Mouse (Mus musculus) liver, embryonic 13.5 days (tissue): ENCODE data around the gene Traf3ip2. TPM values are rescaled to one million over a fixed set of nuclear protein-coding genes. Genes with fewer than 3 reads are reported as not detected.

ENCODE experiments used
- ATAC-seq: fragments of 200-750 bp; cut with Nextera tagmentation; 2 replicates; pipeline ENCODE4 v1.8.0; 2017; ENCODE audit warnings: low read depth, mild to moderate bottlenecking, moderate number of reproducible peaks, moderate library complexity
- DNase-seq: peaks from one replicate; pipeline ENCODE4 v3.0.0; 2022
- H3K27ac ChIP-seq: fragments of 300-500 bp; sonication (generic); 2 replicates; pipeline ENCODE4 v1.5.1; 2015; ENCODE audit warnings: moderate library complexity, mild to moderate bottlenecking, inconsistent platforms
- H3K27me3 ChIP-seq: fragments of 300-500 bp; sonication (generic); 2 replicates; pipeline ENCODE4 v1.6.1; 2015; ENCODE audit warnings: mild to moderate bottlenecking, inconsistent platforms
- H3K36me3 ChIP-seq: fragments of 300-500 bp; sonication (generic); 2 replicates; pipeline ENCODE4 v1.6.1; 2015; ENCODE audit warnings: mild to moderate bottlenecking, inconsistent platforms
- H3K4me1 ChIP-seq: fragments of 300-500 bp; sonication (generic); replicated peaks from 2 replicates; pipeline ENCODE4 v1.6.1; 2015; ENCODE audit warnings: inconsistent platforms
- H3K4me2 ChIP-seq: fragments of 300-500 bp; sonication (generic); 2 replicates; pipeline ENCODE4 v1.6.1; 2015; ENCODE audit warnings: inconsistent platforms, mild to moderate bottlenecking, moderate library complexity
- H3K4me3 ChIP-seq: fragments of 300-500 bp; sonication (generic); replicated peaks from 2 replicates; pipeline ENCODE4 v1.5.1; 2015; ENCODE audit warnings: mild to moderate bottlenecking, inconsistent platforms
- H3K9ac ChIP-seq: fragments of 300-500 bp; sonication (generic); 2 replicates; pipeline ENCODE4 v1.6.1; 2015; ENCODE audit warnings: mild to moderate bottlenecking, inconsistent platforms
- H3K9me3 ChIP-seq: fragments of 300-500 bp; sonication (generic); replicated peaks from 2 replicates; pipeline ENCODE4 v1.6.1; 2016; ENCODE audit warnings: inconsistent platforms
- WGBS: fragments of 180-500 bp; shearing (Covaris S2); methylation state at CpG from one replicate; pipeline ENCODE4 v1.1.7; 2015; ENCODE audit not compliant: insufficient replicate concordance; 5-methylcytosine and 5-hydroxymethylcytosine counted together
- polyA plus RNA-seq: library from polyadenylated mRNA; unstranded; fragments of >200 nt; fragmentation: Nextera tagmentation; extraction: Ambion mirVana; gene quantifications from 2 replicates; pipeline ENCODE4 v1.2.1, GENCODE M21; 2015

Gene Traf3ip2
- polyA plus RNA-seq: 1.9 and 2.2 TPM in 2 replicates

- Histone ChIP-seq H3K4me1 (peaks cover 13% of the 10 kb centered on the region), H3K27ac (peak within 1 kb of the TSS; percentile 61), H3K27me3 (no peaks in the 10 kb centered on the region), H3K36me3 (no peaks in the 10 kb centered on the region), H3K9me3 (no peaks in the 10 kb centered on the region), H3K9ac (peak within 1 kb of the TSS; percentile 36; the same call in 1 of the 2 replicates), H3K4me2 (peak within 1 kb of the TSS; percentile 62), H3K4me3 (peak within 1 kb of the TSS; percentile 44)
- ATAC-seq (no peak), DNase-seq (no peak)
- 25% methylated on average over 4 of the region's 4 CpGs for WGBS
Observed at GRCm38 (mm10) chr10:39612633-39612988, at the start of gene Traf3ip2. Traf3ip2 (plus strand) TSS chr10:39612934.

GRCm38 (mm10) chr10:39563552-39564223 lies 49.0 kb upstream of the Traf3ip2 start:
- H3K9ac ChIP-seq: no peak overlapping the region
- H3K4me2 ChIP-seq: no peak overlapping the region
- no peak overlapping the region for H3K4me3 ChIP-seq
- no peaks in the 10 kb centered on the region for H3K36me3 ChIP-seq
- no peaks in the 10 kb centered on the region for H3K27me3 ChIP-seq
- no peak for ATAC-seq
- H3K9me3 ChIP-seq: no peaks in the 10 kb centered on the region
- 78% methylated on average over 24 of the region's 24 CpGs for WGBS
- H3K27ac ChIP-seq: no peak overlapping the region
- DNase-seq: no peak
- H3K4me1 ChIP-seq: peaks cover 3% of the 10 kb centered on the region

- Histone ChIP-seq H3K9me3 (no peaks in the 10 kb centered on the region), H3K27me3 (no peaks in the 10 kb centered on the region), H3K4me1 (0 out of 2 replicates have a peak, but pooled peaks cover 3% of the 10 kb centered on the region), H3K27ac (no peak overlapping the region), H3K4me2 (no peak overlapping the region), H3K4me3 (no peak overlapping the region), H3K9ac (no peak overlapping the region), H3K36me3 (no peaks in the 10 kb centered on the region)
- 78% methylated on average over 12 of the region's 12 CpGs for WGBS
- ATAC-seq (no peak), DNase-seq (no peak)
Observed at GRCm38 (mm10) chr10:39566901-39567300, 45.8 kb upstream of the Traf3ip2 start.

- ATAC-seq (no peak), DNase-seq (no peak)
- H3K4me2 ChIP-seq: no peak overlapping the region
- H3K4me3 ChIP-seq: no peak overlapping the region
- H3K9ac ChIP-seq: no peak overlapping the region
- H3K27me3 ChIP-seq: no peaks in the 10 kb centered on the region
- WGBS: 61% methylated on average over 4 of the region's 4 CpGs
- no peaks in the 10 kb centered on the region for H3K36me3 ChIP-seq
- no peaks in the 10 kb centered on the region for H3K9me3 ChIP-seq
- H3K4me1 ChIP-seq: peaks cover 7% of the 10 kb centered on the region; the same call in 1 of the 2 replicates
- no peak overlapping the region for H3K27ac ChIP-seq
Observed at GRCm38 (mm10) chr10:39568991-39569390, 43.7 kb upstream of the Traf3ip2 start.

GRCm38 (mm10) chr10:39571011-39571410 lies 41.7 kb upstream of the Traf3ip2 start:
- Histone ChIP-seq H3K4me2 (no peak overlapping the region), H3K27ac (no peak overlapping the region), H3K9me3 (no peaks in the 10 kb centered on the region), H3K4me1 (peaks cover 7% of the 10 kb centered on the region; the same call in 1 of the 2 replicates), H3K27me3 (no peaks in the 10 kb centered on the region), H3K9ac (no peak overlapping the region), H3K4me3 (no peak overlapping the region), H3K36me3 (no peaks in the 10 kb centered on the region)
- DNase-seq (no peak), ATAC-seq (no peak)
- WGBS: 38% methylated on average over 7 of the region's 7 CpGs

GRCm38 (mm10) chr10:39572050-39572671 lies 40.6 kb upstream of the Traf3ip2 start:
- Histone ChIP-seq H3K27ac (no peak overlapping the region), H3K9ac (no peak overlapping the region), H3K27me3 (no peaks in the 10 kb centered on the region), H3K4me3 (no peak overlapping the region), H3K4me2 (no peak overlapping the region), H3K9me3 (no peaks in the 10 kb centered on the region), H3K36me3 (no peaks in the 10 kb centered on the region), H3K4me1 (peaks cover 7% of the 10 kb centered on the region; the same call in 1 of the 2 replicates)
- ATAC-seq (no peak), DNase-seq (no peak)
- WGBS: 50% methylated on average over 9 of the region's 9 CpGs

- Histone ChIP-seq H3K4me1 (peaks cover 7% of the 10 kb centered on the region; the same call in 1 of the 2 replicates), H3K36me3 (no peaks in the 10 kb centered on the region), H3K4me2 (no peak overlapping the region), H3K27me3 (no peaks in the 10 kb centered on the region), H3K4me3 (no peak overlapping the region), H3K9me3 (no peaks in the 10 kb centered on the region), H3K9ac (no peak overlapping the region), H3K27ac (no peak overlapping the region)
- DNase-seq (no peak), ATAC-seq (no peak)
- WGBS: 38% methylated on average over 6 of the region's 6 CpGs
Observed at GRCm38 (mm10) chr10:39572672-39573051, 40.1 kb upstream of the Traf3ip2 start.

GRCm38 (mm10) chr10:39576466-39576865 lies 36.3 kb upstream of the Traf3ip2 start:
- no peak for ATAC-seq
- no peak overlapping the region for H3K27ac ChIP-seq
- no peak overlapping the region for H3K4me2 ChIP-seq

GRCm38 (mm10) chr10:39580477-39580876 lies 32.3 kb upstream of the Traf3ip2 start:
- 70% methylated on average over 8 of the region's 8 CpGs for WGBS
- Histone ChIP-seq H3K9ac (no peak overlapping the region), H3K27me3 (no peaks in the 10 kb centered on the region), H3K4me2 (no peak overlapping the region), H3K9me3 (no peaks in the 10 kb centered on the region), H3K4me3 (no peak overlapping the region), H3K27ac (no peak overlapping the region), H3K36me3 (no peaks in the 10 kb centered on the region), H3K4me1 (no peaks in the 10 kb centered on the region)
- ATAC-seq: no peak
- no peak for DNase-seq

More at GRCm38 (mm10) chr10:39576466-39576865, 36.3 kb upstream of the Traf3ip2 start:
- Histone ChIP-seq H3K36me3 (no peaks in the 10 kb centered on the region), H3K4me3 (no peak overlapping the region), H3K27me3 (no peaks in the 10 kb centered on the region), H3K9ac (no peak overlapping the region), H3K4me1 (peaks cover 5% of the 10 kb centered on the region; the same call in 1 of the 2 replicates), H3K9me3 (no peaks in the 10 kb centered on the region)
- DNase-seq: no peak
- WGBS: 78% methylated on average over 6 of the region's 6 CpGs

- Histone ChIP-seq H3K9ac (no peak overlapping the region), H3K9me3 (no peaks in the 10 kb centered on the region), H3K27me3 (no peaks in the 10 kb centered on the region), H3K4me3 (no peak overlapping the region), H3K4me2 (no peak overlapping the region), H3K27ac (no peak overlapping the region), H3K4me1 (no peaks in the 10 kb centered on the region), H3K36me3 (no peaks in the 10 kb centered on the region)
- 66% methylated on average over 2 of the region's 2 CpGs for WGBS
- ATAC-seq (no peak), DNase-seq (no peak)
Observed at GRCm38 (mm10) chr10:39582385-39582784, 30.3 kb upstream of the Traf3ip2 start.

GRCm38 (mm10) chr10:39583718-39584117 lies 29.0 kb upstream of the Traf3ip2 start:
- WGBS: 78% methylated on average over 12 of the region's 12 CpGs
- Histone ChIP-seq H3K27me3 (no peaks in the 10 kb centered on the region), H3K9ac (no peak overlapping the region), H3K4me2 (no peak overlapping the region), H3K4me1 (no peaks in the 10 kb centered on the region), H3K4me3 (no peak overlapping the region), H3K9me3 (no peaks in the 10 kb centered on the region), H3K27ac (no peak overlapping the region), H3K36me3 (no peaks in the 10 kb centered on the region)
- ATAC-seq (no peak), DNase-seq (no peak)
